Mouse (Mus musculus): ENCODE data around the gene Tmem171.
A peak's percentile ranks its signal among the peaks of the same experiment; 100 is the strongest.

Tmem171 gene

GRCm38 (mm10) chr13:98693316-98693715, 1.3 kb downstream of the Tmem171 start:
- no peak for DNase-seq (ENCODE audit: low spot score)

GRCm38 (mm10) chr13:98691956-98692515, 2.6 kb downstream of the Tmem171 start:
- no peak for DNase-seq (ENCODE audit: low spot score)

GRCm38 (mm10) chr13:98690886-98691285, 3.7 kb downstream of the Tmem171 start:
- DNase-seq (ENCODE audit: low spot score): no peak

- DNase-seq (ENCODE audit: low spot score): no peak
These were observed 4.9 kb downstream of the Tmem171 start for GRCm38 (mm10) chr13:98689605-98690290.

GRCm38 (mm10) chr13:98687931-98688330, 6.7 kb downstream of the Tmem171 start:
- DNase-seq (ENCODE audit: low spot score): no peak

GRCm38 (mm10) chr13:98684144-98684900, 10.3 kb downstream of the Tmem171 start:
- DNase-seq (ENCODE audit: low spot score): no peak

- no peak for DNase-seq (ENCODE audit: low spot score)
These were observed 11.2 kb downstream of the Tmem171 start for GRCm38 (mm10) chr13:98683412-98683811.

- no peak for DNase-seq (ENCODE audit: low spot score)
These were observed 14.1 kb downstream of the Tmem171 start for GRCm38 (mm10) chr13:98680470-98681060.

- no peak for DNase-seq (ENCODE audit: low spot score)
These were observed 15.0 kb downstream of the Tmem171 start for GRCm38 (mm10) chr13:98679631-98680041.

- no peak for DNase-seq (ENCODE audit: low spot score)
These were observed 15.4 kb downstream of the Tmem171 start for GRCm38 (mm10) chr13:98679230-98679629.

- no peak for DNase-seq (ENCODE audit: low spot score)
These were observed 20.7 kb downstream of the Tmem171 start for GRCm38 (mm10) chr13:98673922-98674321.

GRCm38 (mm10) chr13:98669296-98669695, 25.3 kb downstream of the Tmem171 start:
- no peak for DNase-seq (ENCODE audit: low spot score)

GRCm38 (mm10) chr13:98667316-98667715, 27.3 kb downstream of the Tmem171 start:
- no peak for DNase-seq (ENCODE audit: low spot score)

GRCm38 (mm10) chr13:98665240-98665639, 29.4 kb downstream of the Tmem171 start:
- DNase-seq (ENCODE audit: low spot score): peak; percentile 54

GRCm38 (mm10) chr13:98662173-98662675, 32.4 kb downstream of the Tmem171 start:
- DNase-seq (ENCODE audit: low spot score): no peak

GRCm38 (mm10) chr13:98656034-98656471, 38.6 kb downstream of the Tmem171 start:
- DNase-seq (ENCODE audit: low spot score): no peak

GRCm38 (mm10) chr13:98655346-98655745, 39.3 kb downstream of the Tmem171 start:
- DNase-seq (ENCODE audit: low spot score): peak; percentile 26

- peak; percentile 38 for DNase-seq (ENCODE audit: low spot score)
These were observed 40.3 kb downstream of the Tmem171 start for GRCm38 (mm10) chr13:98654129-98654939.

- no peak for DNase-seq (ENCODE audit: low spot score)
These were observed 42.4 kb downstream of the Tmem171 start for GRCm38 (mm10) chr13:98652194-98652593.

- no peak for DNase-seq (ENCODE audit: low spot score)
These were observed 43.2 kb downstream of the Tmem171 start for GRCm38 (mm10) chr13:98651228-98651977.

All from lung, postnatal 25 days (tissue).